Mouse (Mus musculus): ENCODE data around the gene Ntm. TPM values are rescaled to one million over a fixed set of nuclear protein-coding genes. Genes with fewer than 3 reads are reported as not detected.

Gene Ntm
- total and polyA plus RNA-seq, 3 experiments = not detected

- no peak overlapping the region for H3K9ac ChIP-seq (ENCODE audit: control insufficient read depth, low read depth, low read length, poor library complexity, severe bottlenecking)
- no peak overlapping the region for H3K27ac ChIP-seq (ENCODE audit: control insufficient read depth, low read depth, low read length)
- H3K4me3 ChIP-seq (ENCODE audit: control insufficient read depth in 1 of 2, insufficient read depth in 1 of 2, low read depth in 2 of 2, low read length in 2 of 2) = no peak overlapping the region
- no peak for TF ChIP-seq USF1 (IDR thresholded peaks at IDR 0.05; ENCODE audit: low read depth, low read length)
- TF ChIP-seq USF2 (IDR thresholded peaks at IDR 0.05; ENCODE audit: borderline replicate concordance in 1 of 2, insufficient read depth in 1 of 2, low read depth in 1 of 2, low read length in 2 of 2) = no peak
- no peak for TF ChIP-seq NELFE (IDR thresholded peaks at IDR 0.05; ENCODE audit: low read depth, low read length)
- TF ChIP-seq POLR2A (IDR thresholded peaks at IDR 0.05; ENCODE audit: control insufficient read depth in 1 of 2, insufficient read depth in 1 of 2, low read depth in 1 of 2, low read length in 2 of 2, poor library complexity in 1 of 2) = no peak
- TF ChIP-seq JUND (IDR thresholded peaks at IDR 0.05; ENCODE audit: low read depth, low read length) = no peak
- TF ChIP-seq ZKSCAN1 (IDR thresholded peaks at IDR 0.05; ENCODE audit: low read depth, low read length) = no peak
- TF ChIP-seq GABPA (IDR thresholded peaks at IDR 0.05; ENCODE audit: low read depth, low read length) = no peak
- TF ChIP-seq RAD21 (IDR thresholded peaks at IDR 0.05; ENCODE audit: low read depth, low read length) = no peak
- TF ChIP-seq CHD2 (IDR thresholded peaks at IDR 0.05; ENCODE audit: low read length) = no peak
- TF ChIP-seq MYB (IDR thresholded peaks at IDR 0.05; ENCODE audit: low read depth, low read length) = no peak
- no peak for TF ChIP-seq ZMIZ1 (IDR thresholded peaks at IDR 0.05; ENCODE audit: low read depth, low read length)
- no peak for TF ChIP-seq ELF1 (IDR thresholded peaks at IDR 0.05; ENCODE audit: low read depth, low read length)
- TF ChIP-seq CHD1 (IDR thresholded peaks at IDR 0.05; ENCODE audit: low read depth, low read length) = no peak
- DNase-seq (ENCODE audit: low read depth, low spot score) = no peak
- H3K9me3 ChIP-seq (replicated peaks; ENCODE audit: insufficient read depth, low read length) = no peaks in the 10 kb centered on the region
- H3K4me1 ChIP-seq (ENCODE audit: control insufficient read depth in 1 of 2, insufficient read depth in 2 of 2, low read length in 2 of 2) = no peaks in the 10 kb centered on the region
- no peaks in the 10 kb centered on the region for H3K79me2 ChIP-seq (ENCODE audit: control insufficient read depth, insufficient read depth, low read length, poor library complexity)
- no peaks in the 10 kb centered on the region for H3K27me3 ChIP-seq (ENCODE audit: control insufficient read depth in 1 of 2, insufficient read depth in 2 of 2, low read length in 2 of 2)
- H3K36me3 ChIP-seq (ENCODE audit: control insufficient read depth in 1 of 2, insufficient read depth in 2 of 2, low read length in 2 of 2) = no peaks in the 10 kb centered on the region
Observed at GRCm38 (mm10) chr9:29430189-29430588, 532.8 kb downstream of the Ntm start.

GRCm38 (mm10) chr9:29428322-29428721, 534.6 kb downstream of the Ntm start:
- Histone ChIP-seq H3K27me3 (ENCODE audit: control insufficient read depth in 1 of 2, insufficient read depth in 2 of 2, low read length in 2 of 2) (no peaks in the 10 kb centered on the region), H3K9me3 (replicated peaks; ENCODE audit: insufficient read depth, low read length) (no peaks in the 10 kb centered on the region), H3K9ac (ENCODE audit: control insufficient read depth, low read depth, low read length, poor library complexity, severe bottlenecking) (no peak overlapping the region), H3K36me3 (ENCODE audit: control insufficient read depth in 1 of 2, insufficient read depth in 2 of 2, low read length in 2 of 2) (no peaks in the 10 kb centered on the region), H3K79me2 (ENCODE audit: control insufficient read depth, insufficient read depth, low read length, poor library complexity) (no peaks in the 10 kb centered on the region), H3K27ac (ENCODE audit: control insufficient read depth, low read depth, low read length) (no peak overlapping the region), H3K4me1 (ENCODE audit: control insufficient read depth in 1 of 2, insufficient read depth in 2 of 2, low read length in 2 of 2) (no peaks in the 10 kb centered on the region), H3K4me3 (ENCODE audit: control insufficient read depth in 1 of 2, insufficient read depth in 1 of 2, low read depth in 2 of 2, low read length in 2 of 2) (no peak overlapping the region)
- no peak for TF ChIP-seq TCF12 (IDR thresholded peaks at IDR 0.05; ENCODE audit: low read depth, low read length)
- TF ChIP-seq SMC3 (IDR thresholded peaks at IDR 0.05; ENCODE audit: low read depth, low read length) = no peak
- TF ChIP-seq TAL1 (IDR thresholded peaks at IDR 0.05; ENCODE audit: low read length) = no peak
- TF ChIP-seq MEF2A (IDR thresholded peaks at IDR 0.05; ENCODE audit: extremely low read depth, insufficient replicate concordance, low read depth, low read length, poor library complexity, severe bottlenecking) = no peak
- no peak for TF ChIP-seq NELFE (IDR thresholded peaks at IDR 0.05; ENCODE audit: low read depth, low read length)
- TF ChIP-seq ETS1 (IDR thresholded peaks at IDR 0.05; ENCODE audit: low read depth, low read length) = no peak
- no peak for TF ChIP-seq RAD21 (IDR thresholded peaks at IDR 0.05; ENCODE audit: low read depth, low read length)
- no peak for TF ChIP-seq EP300 (IDR thresholded peaks at IDR 0.05; ENCODE audit: low read depth in 1 of 2, low read length in 2 of 2)
- TF ChIP-seq POLR2A (IDR thresholded peaks at IDR 0.05; ENCODE audit: control insufficient read depth in 1 of 2, insufficient read depth in 1 of 2, low read depth in 1 of 2, low read length in 2 of 2, poor library complexity in 1 of 2) = no peak
- no peak for TF ChIP-seq ZMIZ1 (IDR thresholded peaks at IDR 0.05; ENCODE audit: low read depth, low read length)
- TF ChIP-seq POLR2AphosphoS2 (IDR thresholded peaks at IDR 0.05; ENCODE audit: low read length) = no peak
- TF ChIP-seq HCFC1 (IDR thresholded peaks at IDR 0.05; ENCODE audit: low read depth, low read length) = no peak
- no peak for DNase-seq (ENCODE audit: low read depth, low spot score)

Measured in MEL (cell line).